Mouse (Mus musculus) bone marrow macrophage, adult 2 months (primary cell): ENCODE results near the gene Mas1.

Source experiments
- CTCF ChIP-seq: IDR thresholded peaks from 2 replicates; pipeline ENCODE4 v1.5.1; 2012; ENCODE audit warnings: low read depth, mild to moderate bottlenecking, low read length, moderate library complexity
- POLR2A ChIP-seq: IDR thresholded peaks from 2 replicates; pipeline ENCODE4 v1.6.1; 2012; ENCODE audit warnings: mild to moderate bottlenecking, low read depth, low read length, borderline replicate concordance

DNA sequence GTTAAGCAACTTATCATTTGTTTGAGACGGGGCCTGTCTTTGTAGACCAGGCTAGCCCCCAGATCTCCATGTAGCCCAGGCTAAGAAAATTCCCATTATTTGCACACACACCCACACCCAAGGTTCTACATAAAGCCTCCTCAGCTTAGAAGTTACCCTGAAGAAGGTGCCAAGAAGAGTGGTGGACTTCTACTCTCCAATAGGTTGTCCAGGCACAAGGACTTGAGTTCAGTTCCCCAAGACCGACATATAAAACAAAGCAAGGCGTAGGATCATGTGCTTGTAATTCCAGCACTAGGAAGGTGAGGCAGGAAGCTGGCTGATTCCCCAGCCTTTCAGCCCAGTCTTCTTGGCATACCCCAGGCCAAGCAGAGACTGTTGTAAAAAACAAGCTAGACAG is 69.4 kb downstream of the Mas1 start:
- TF ChIP-seq CTCF (no peak), POLR2A (no peak)
